Mouse (Mus musculus): ENCODE results near the gene Ceacam12. TPM values are rescaled to one million over a fixed set of nuclear protein-coding genes. Genes with fewer than 3 reads are reported as not detected.
"Not testable (repeated sequence)": the region's sequence is repeated elsewhere in the genome, so short reads cannot be mapped to it uniquely, and the experiment has no call there.

The Ceacam12 gene
- not detected in 2 replicates for polyA plus RNA-seq (2016; fragmentation: Nextera tagmentation; extraction: Ambion mirVana)

DNA sequence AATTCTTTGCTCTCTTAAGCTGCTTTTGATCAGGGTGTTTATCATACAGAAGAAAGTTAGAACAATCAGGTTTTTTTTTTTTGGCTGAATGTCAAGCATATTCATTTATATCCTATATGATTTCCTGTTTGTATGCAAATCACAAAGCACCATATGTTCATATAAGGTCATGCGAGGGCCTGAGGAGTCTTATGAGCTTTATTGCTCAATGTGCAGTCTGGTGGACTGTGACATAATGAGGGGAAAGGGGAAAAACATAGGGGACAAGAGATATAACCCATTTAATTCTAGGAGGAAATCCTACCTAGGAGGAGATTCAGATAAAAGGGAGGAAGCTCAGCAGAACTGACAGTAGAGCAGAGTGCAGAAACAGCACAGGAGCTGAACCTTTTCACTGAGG is at the start of gene Ceacam12:
Ceacam12 (plus strand) TSS at position 301 of the 400 bp plus-strand sequence.
- no peaks in the 10 kb centered on the region for H3K4me1 ChIP-seq
- no peak within 1 kb of the TSS for H3K27ac ChIP-seq
- 64% methylated on average over 1 of the region's 1 CpGs for WGBS
- H3K4me3 ChIP-seq (replicated peaks) = no peak within 1 kb of the TSS
- ATAC-seq (ENCODE audit: low FRiP score) = no peak
- H3K9ac ChIP-seq = no peak within 1 kb of the TSS
- no peaks in the 10 kb centered on the region for H3K36me3 ChIP-seq (replicated peaks)
- H3K9me3 ChIP-seq = peaks cover 40% of the 10 kb centered on the region
- no peak within 1 kb of the TSS for H3K4me2 ChIP-seq
- no peaks in the 10 kb centered on the region for H3K27me3 ChIP-seq

DNA sequence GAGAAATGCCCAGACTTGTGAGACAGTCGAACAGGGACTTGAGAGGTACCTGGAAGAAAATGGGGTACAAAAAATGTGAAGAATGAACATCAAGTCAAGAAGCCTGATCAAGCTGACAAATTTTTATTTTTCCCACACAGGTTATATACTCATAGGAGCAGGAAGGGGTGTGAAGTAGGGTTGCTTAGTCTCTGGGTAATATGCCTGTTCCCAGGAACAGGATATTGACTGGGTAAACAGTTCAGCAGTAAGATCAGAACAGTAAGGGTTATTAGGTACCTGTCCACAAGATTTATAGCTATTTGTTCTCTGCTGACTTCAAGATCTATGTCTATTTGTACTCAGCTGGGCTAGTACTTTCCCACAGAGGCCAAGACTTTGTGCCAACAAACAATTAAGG is 8.1 kb downstream of the Ceacam12 start:
- not testable (repeated sequence) for H3K4me3 ChIP-seq (replicated peaks); H3K4me1 ChIP-seq; H3K4me2 ChIP-seq; H3K36me3 ChIP-seq (replicated peaks); H3K9ac ChIP-seq; H3K27ac ChIP-seq; H3K27me3 ChIP-seq; ATAC-seq (ENCODE audit: low FRiP score)
- WGBS = 87% methylated on average over 1 of the region's 1 CpGs
- H3K9me3 ChIP-seq = peaks cover 45% of the 10 kb centered on the region; the same call in 1 of the 2 replicates

DNA sequence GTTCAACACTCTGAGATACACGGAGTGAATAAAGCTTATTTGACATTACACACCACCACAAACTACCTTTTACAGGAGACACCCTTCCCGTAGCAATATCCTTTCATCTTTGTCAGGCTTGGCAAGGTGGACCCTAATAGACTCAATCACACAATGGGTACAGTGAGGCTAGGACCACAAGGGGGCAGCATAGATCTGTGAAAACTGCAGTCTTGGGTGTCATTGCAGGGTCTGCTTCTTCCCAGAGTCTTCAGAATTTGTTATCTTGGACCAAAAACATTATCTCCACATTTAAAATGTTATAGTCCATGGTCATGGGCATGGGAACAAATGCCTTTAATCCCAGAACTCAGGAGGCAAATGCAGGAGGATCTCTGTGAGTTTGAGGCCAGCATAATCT is 35.1 kb downstream of the Ceacam12 start:
- Histone ChIP-seq H3K4me3 (replicated peaks) (no peak overlapping the region), H3K27ac (no peak overlapping the region), H3K9me3 (peaks cover 42% of the 10 kb centered on the region), H3K9ac (no peak overlapping the region), H3K36me3 (replicated peaks) (no peaks in the 10 kb centered on the region), H3K4me2 (no peak overlapping the region), H3K27me3 (no peaks in the 10 kb centered on the region), H3K4me1 (no peaks in the 10 kb centered on the region)
- ATAC-seq (ENCODE audit: low FRiP score) = no peak
- WGBS = 42% methylated on average over 2 of the region's 2 CpGs

Small RNA genes within 50 kb of the gene (microRNA-seq; reads per million reads assigned to microRNA genes)
- not detected for gene Gm22414

Other genes starting within 250 kb of the Ceacam12 start
- gene Gm5155, start 194.2 kb upstream of the Ceacam12 start, polyA plus RNA-seq (2016; fragmentation: Nextera tagmentation; extraction: Ambion mirVana) = not detected in 2 replicates
- not detected in 2 replicates for gene Ceacam11, start 93.8 kb upstream of the Ceacam12 start, polyA plus RNA-seq (2016; fragmentation: Nextera tagmentation; extraction: Ambion mirVana)
- not detected in 2 replicates for gene Ceacam13, start 56.0 kb upstream of the Ceacam12 start, polyA plus RNA-seq (2016; fragmentation: Nextera tagmentation; extraction: Ambion mirVana)
- not detected in 2 replicates for gene Igfl3, start 110.6 kb downstream of the Ceacam12 start, polyA plus RNA-seq (2016; fragmentation: Nextera tagmentation; extraction: Ambion mirVana)
- not detected in 2 replicates for gene Mill1, start 179.4 kb downstream of the Ceacam12 start, polyA plus RNA-seq (2016; fragmentation: Nextera tagmentation; extraction: Ambion mirVana)

Data from forebrain, embryonic 12.5 days (tissue).